Mouse (Mus musculus): ENCODE data around the gene Loxl1.

GRCm38 (mm10) chr9:58312944-58313359 lies at the start of gene Loxl1:
- TF ChIP-seq CTCF (IDR thresholded peaks at IDR 0.05; ENCODE audit: low read depth): no peak
- TF ChIP-seq EP300 (IDR thresholded peaks at IDR 0.05; ENCODE audit: low read depth): no peak

Data from liver, embryonic 14.5 days (tissue).